Mouse (Mus musculus): ENCODE measurements around the gene Rab3a. TPM values are rescaled to one million over a fixed set of nuclear protein-coding genes. Genes with fewer than 3 reads are reported as not detected.

Gene Rab3a
- polyA plus RNA-seq, 1 experiment from 2014 or later = 12.3 TPM

DNA sequence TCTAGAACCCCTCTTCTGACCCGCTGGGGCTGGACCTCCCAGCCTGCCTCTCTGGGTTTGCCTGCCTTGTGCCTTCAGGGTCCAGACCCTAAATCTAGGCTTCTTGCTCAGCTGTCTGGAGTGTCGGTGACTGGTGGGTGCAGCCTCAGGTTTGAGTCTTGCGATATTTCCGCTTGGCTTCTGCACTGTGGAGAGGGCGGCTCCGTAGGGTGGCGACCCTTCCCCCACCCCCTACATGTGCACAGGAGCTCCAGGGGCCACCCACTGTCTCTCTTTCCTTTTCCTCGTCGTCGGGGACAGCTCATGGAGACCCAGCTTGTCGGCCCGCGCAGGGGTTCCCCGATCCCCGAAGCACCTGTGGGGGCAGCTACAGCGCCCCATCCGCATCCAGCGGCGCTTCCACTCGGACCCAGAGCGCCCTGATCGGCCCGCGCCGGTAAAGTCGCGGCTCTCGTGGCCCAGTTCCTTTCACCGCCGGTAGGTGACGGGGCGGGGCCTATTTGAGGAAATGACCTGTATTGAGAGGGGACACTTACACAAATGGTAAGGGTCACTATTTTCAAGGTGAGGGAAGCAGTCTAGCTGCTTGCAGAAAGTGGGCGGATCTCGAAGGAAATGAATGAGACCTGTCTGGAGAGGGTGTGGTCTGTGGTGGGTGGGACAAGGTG lies 24.5 kb upstream of the Rab3a start:
- no peaks in the 10 kb centered on the region for H3K9me3 ChIP-seq (ENCODE audit: control insufficient read depth, low read length)
- H3K36me3 ChIP-seq (ENCODE audit: control insufficient read depth, insufficient read depth, low read length) = no peaks in the 10 kb centered on the region
- no peak overlapping the region for H3K9ac ChIP-seq (ENCODE audit: low read length)
- 2% methylated on average over 34 of the region's 34 CpGs for WGBS
- H3K4me2 ChIP-seq (ENCODE audit: low read depth, severe bottlenecking) = peak overlapping the region; percentile 43
- ATAC-seq (ENCODE audit: insufficient number of reproducible peaks, low FRiP score, low TSS enrichment, low read depth) = no peak; the same call in 1 of the 2 replicates
- H3K27me3 ChIP-seq (ENCODE audit: control insufficient read depth, insufficient read depth, low read length) = peaks cover 24% of the 10 kb centered on the region
- peak; percentile 47 for DNase-seq (ENCODE audit: low spot score)
- no peaks in the 10 kb centered on the region for H3K4me1 ChIP-seq (ENCODE audit: control insufficient read depth, insufficient read depth, low read length)
- peak overlapping the region; percentile 9 for H3K4me3 ChIP-seq (ENCODE audit: low read depth, low read length)
- H3K27ac ChIP-seq (replicated peaks; ENCODE audit: low read depth, low read length) = no peak overlapping the region

DNA sequence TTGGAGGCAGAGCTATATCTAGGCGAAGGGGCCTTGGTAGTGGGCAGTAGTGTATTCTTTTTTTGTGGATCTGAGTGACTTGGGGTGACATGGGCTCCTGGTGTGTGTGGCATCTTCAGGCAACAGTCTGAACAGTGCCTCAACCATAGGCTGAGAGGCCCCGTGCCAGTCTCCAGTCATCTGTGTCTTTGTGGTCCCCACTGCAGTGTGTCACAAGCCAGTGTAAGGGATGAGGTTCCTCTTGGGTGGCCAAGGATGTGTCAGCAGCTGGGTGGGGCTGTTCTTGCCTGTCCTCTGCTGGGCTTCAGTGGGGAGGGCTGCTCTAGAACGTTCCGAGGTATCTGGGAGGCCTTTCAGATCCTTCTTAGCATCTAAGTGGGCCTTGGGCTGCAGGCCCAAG lies 23.5 kb upstream of the Rab3a start:
- no peak for DNase-seq (ENCODE audit: low spot score)
- H3K27me3 ChIP-seq (ENCODE audit: control insufficient read depth, insufficient read depth, low read length) = peaks cover 24% of the 10 kb centered on the region
- H3K9ac ChIP-seq (ENCODE audit: low read length) = no peak overlapping the region
- no peak overlapping the region for H3K27ac ChIP-seq (replicated peaks; ENCODE audit: low read depth, low read length)
- no peaks in the 10 kb centered on the region for H3K4me1 ChIP-seq (ENCODE audit: control insufficient read depth, insufficient read depth, low read length)
- H3K36me3 ChIP-seq (ENCODE audit: control insufficient read depth, insufficient read depth, low read length) = no peaks in the 10 kb centered on the region
- 83% methylated on average over 4 of the region's 4 CpGs for WGBS
- H3K4me2 ChIP-seq (ENCODE audit: low read depth, severe bottlenecking) = no peak overlapping the region
- ATAC-seq (ENCODE audit: insufficient number of reproducible peaks, low FRiP score, low TSS enrichment, low read depth) = no peak
- no peaks in the 10 kb centered on the region for H3K9me3 ChIP-seq (ENCODE audit: control insufficient read depth, low read length)
- no peak overlapping the region for H3K4me3 ChIP-seq (ENCODE audit: low read depth, low read length)

DNA sequence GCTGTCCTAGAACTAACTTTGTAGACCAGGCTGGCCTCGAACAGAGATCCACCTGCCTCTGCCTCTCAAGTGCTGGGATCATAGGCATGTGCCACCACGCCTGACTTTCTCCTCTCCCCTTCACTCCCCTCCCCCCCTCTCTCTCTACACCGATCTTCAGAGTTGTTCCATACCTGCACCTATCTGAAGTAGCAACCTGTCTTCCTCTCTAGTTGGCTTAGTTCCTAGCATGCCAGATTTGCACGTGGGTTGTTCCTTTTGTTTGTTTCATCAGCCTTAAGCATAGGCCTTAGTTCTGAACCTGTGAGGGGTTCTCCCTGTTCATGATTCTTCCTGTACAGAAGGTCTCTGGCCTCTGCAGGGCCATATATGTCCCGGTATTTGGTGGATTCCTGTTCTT lies 16.8 kb upstream of the Rab3a start:
- ATAC-seq (ENCODE audit: insufficient number of reproducible peaks, low FRiP score, low TSS enrichment, low read depth) (no peak), DNase-seq (ENCODE audit: low spot score) (no peak)
- H3K36me3 ChIP-seq (ENCODE audit: control insufficient read depth, insufficient read depth, low read length) = no peaks in the 10 kb centered on the region
- H3K9me3 ChIP-seq (ENCODE audit: control insufficient read depth, low read length) = no peaks in the 10 kb centered on the region
- H3K4me1 ChIP-seq (ENCODE audit: control insufficient read depth, insufficient read depth, low read length) = no peaks in the 10 kb centered on the region; the same call in 1 of the 2 replicates
- H3K9ac ChIP-seq (ENCODE audit: low read length) = no peak overlapping the region
- H3K4me2 ChIP-seq (ENCODE audit: low read depth, severe bottlenecking) = no peak overlapping the region
- H3K27ac ChIP-seq (replicated peaks; ENCODE audit: low read depth, low read length) = no peak overlapping the region
- H3K27me3 ChIP-seq (ENCODE audit: control insufficient read depth, insufficient read depth, low read length) = peaks cover 16% of the 10 kb centered on the region
- H3K4me3 ChIP-seq (ENCODE audit: low read depth, low read length) = no peak overlapping the region
- WGBS = 78% methylated on average over 5 of the region's 5 CpGs

DNA sequence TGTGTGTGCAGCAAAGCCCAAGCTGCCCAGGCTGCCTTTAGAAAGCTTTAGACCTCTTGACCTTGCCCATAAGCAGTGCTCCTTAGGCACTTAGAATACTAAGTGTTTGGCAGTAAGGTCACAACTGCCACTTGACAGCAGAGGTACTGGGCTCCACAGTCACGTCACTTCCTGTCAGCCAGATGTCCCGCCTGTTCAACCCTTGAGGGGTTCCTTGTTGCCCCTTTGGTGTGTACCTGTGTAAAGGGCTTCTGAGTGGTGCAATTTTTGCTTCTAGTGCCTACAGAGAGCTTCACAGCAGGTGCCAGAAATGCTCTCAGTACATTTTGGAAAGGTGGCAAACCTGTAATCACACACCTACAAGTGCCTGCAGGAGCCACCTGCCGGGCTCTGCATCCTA lies 16.3 kb upstream of the Rab3a start:
- Histone ChIP-seq H3K9ac (ENCODE audit: low read length) (no peak overlapping the region), H3K4me2 (ENCODE audit: low read depth, severe bottlenecking) (no peak overlapping the region; the same call in 1 of the 2 replicates), H3K36me3 (ENCODE audit: control insufficient read depth, insufficient read depth, low read length) (no peaks in the 10 kb centered on the region), H3K9me3 (ENCODE audit: control insufficient read depth, low read length) (no peaks in the 10 kb centered on the region), H3K27me3 (ENCODE audit: control insufficient read depth, insufficient read depth, low read length) (peaks cover 21% of the 10 kb centered on the region), H3K4me3 (ENCODE audit: low read depth, low read length) (no peak overlapping the region), H3K27ac (replicated peaks; ENCODE audit: low read depth, low read length) (no peak overlapping the region), H3K4me1 (ENCODE audit: control insufficient read depth, insufficient read depth, low read length) (peaks cover 5% of the 10 kb centered on the region)
- 63% methylated on average over 3 of the region's 3 CpGs for WGBS
- ATAC-seq (ENCODE audit: insufficient number of reproducible peaks, low FRiP score, low TSS enrichment, low read depth) (no peak), DNase-seq (ENCODE audit: low spot score) (no peak)

DNA sequence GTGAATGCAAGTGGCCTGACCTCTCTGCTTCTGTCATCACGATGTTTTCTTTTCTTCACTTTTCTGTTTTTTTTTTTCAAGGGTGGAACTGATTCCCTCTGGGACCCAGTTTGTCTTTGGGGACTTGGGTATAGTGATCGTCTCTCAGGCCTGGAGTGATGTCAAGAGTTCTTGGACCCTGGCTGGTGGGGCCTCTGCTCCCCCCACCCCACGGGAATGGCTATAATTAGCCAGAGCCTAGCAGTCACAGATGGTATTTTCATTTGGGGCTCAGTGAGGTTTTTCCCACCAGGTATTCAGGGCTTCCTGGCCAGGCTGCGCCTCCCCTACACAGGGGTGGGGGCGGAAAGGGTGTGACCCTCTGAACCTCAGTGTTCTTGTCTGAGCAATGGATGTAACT lies 12.8 kb upstream of the Rab3a start:
- no peak for ATAC-seq (ENCODE audit: insufficient number of reproducible peaks, low FRiP score, low TSS enrichment, low read depth)
- peaks cover 51% of the 10 kb centered on the region for H3K27me3 ChIP-seq (ENCODE audit: control insufficient read depth, insufficient read depth, low read length)
- no peak overlapping the region for H3K4me2 ChIP-seq (ENCODE audit: low read depth, severe bottlenecking)
- H3K4me3 ChIP-seq (ENCODE audit: low read depth, low read length) = no peak overlapping the region
- H3K9me3 ChIP-seq (ENCODE audit: control insufficient read depth, low read length) = no peaks in the 10 kb centered on the region
- H3K9ac ChIP-seq (ENCODE audit: low read length) = no peak overlapping the region
- H3K36me3 ChIP-seq (ENCODE audit: control insufficient read depth, insufficient read depth, low read length) = no peaks in the 10 kb centered on the region
- WGBS = 56% methylated on average over 5 of the region's 5 CpGs
- no peak for DNase-seq (ENCODE audit: low spot score)
- peaks cover 9% of the 10 kb centered on the region for H3K4me1 ChIP-seq (ENCODE audit: control insufficient read depth, insufficient read depth, low read length)
- H3K27ac ChIP-seq (replicated peaks; ENCODE audit: low read depth, low read length) = no peak overlapping the region

DNA sequence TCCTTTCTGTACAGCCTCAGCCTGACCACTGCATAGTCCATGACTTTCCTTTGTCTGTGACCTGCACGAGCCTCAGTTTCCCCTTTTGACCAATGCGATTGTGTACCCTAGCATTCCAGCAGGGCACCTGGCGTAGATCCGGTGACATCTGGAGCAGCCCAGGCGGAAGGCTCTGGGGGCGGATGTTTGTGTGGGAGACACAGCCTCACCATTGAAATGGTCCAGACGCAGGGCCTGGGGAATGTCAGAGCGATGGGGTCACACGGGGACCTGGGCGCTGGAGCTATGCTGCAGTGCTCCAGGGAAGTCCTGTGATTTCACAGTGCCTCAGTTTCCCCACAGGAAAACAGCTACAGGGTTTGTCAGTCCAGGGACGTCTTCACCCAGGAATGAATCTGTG lies 12.3 kb upstream of the Rab3a start:
- DNase-seq (ENCODE audit: low spot score) (no peak), ATAC-seq (ENCODE audit: insufficient number of reproducible peaks, low FRiP score, low TSS enrichment, low read depth) (no peak)
- H3K36me3 ChIP-seq (ENCODE audit: control insufficient read depth, insufficient read depth, low read length) = no peaks in the 10 kb centered on the region
- peaks cover 54% of the 10 kb centered on the region for H3K27me3 ChIP-seq (ENCODE audit: control insufficient read depth, insufficient read depth, low read length)
- no peak overlapping the region for H3K4me3 ChIP-seq (ENCODE audit: low read depth, low read length)
- peaks cover 9% of the 10 kb centered on the region for H3K4me1 ChIP-seq (ENCODE audit: control insufficient read depth, insufficient read depth, low read length)
- no peak overlapping the region for H3K4me2 ChIP-seq (ENCODE audit: low read depth, severe bottlenecking)
- WGBS = 51% methylated on average over 11 of the region's 11 CpGs
- no peaks in the 10 kb centered on the region for H3K9me3 ChIP-seq (ENCODE audit: control insufficient read depth, low read length)
- no peak overlapping the region for H3K9ac ChIP-seq (ENCODE audit: low read length)
- H3K27ac ChIP-seq (replicated peaks; ENCODE audit: low read depth, low read length) = no peak overlapping the region

DNA sequence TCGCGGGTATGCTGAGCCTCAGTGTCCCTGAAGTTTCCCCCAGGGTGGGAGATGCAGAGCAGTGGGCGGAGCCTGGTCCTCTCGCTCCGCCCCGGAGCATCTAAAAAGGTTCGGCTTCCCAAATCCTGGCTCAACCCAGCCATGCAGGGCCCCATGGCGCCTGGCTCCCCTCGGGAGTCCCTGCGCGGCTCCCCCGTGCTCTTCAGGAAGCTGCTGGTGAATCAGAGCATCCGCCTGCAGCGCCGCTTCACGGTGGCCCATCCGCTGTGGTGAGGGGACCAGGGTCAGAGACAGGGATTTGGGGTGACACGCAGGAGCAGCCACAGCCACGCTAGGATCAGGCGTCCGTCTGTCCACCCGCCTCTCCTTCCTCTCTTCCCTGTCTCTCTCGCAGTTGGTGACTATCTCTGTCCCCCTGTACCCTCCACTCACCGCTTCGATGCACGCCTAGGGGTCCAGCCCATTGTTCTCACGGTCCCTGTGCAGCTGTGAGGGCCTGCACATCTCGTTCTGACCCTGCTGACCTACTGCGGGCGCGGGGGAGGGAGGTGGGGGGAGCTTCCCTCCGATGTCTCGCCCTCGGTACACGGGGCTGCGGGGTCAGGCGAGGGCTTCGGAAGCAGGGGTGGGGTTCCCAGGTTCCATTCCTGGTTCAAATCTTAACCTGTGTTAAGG lies 11.4 kb upstream of the Rab3a start:
- H3K9me3 ChIP-seq (ENCODE audit: control insufficient read depth, low read length) = no peaks in the 10 kb centered on the region
- no peak for DNase-seq (ENCODE audit: low spot score)
- no peaks in the 10 kb centered on the region for H3K36me3 ChIP-seq (ENCODE audit: control insufficient read depth, insufficient read depth, low read length)
- peak overlapping the region; percentile 43 for H3K4me2 ChIP-seq (ENCODE audit: low read depth, severe bottlenecking)
- no peak overlapping the region for H3K9ac ChIP-seq (ENCODE audit: low read length)
- 0 out of 2 replicates have a peak, but pooled peaks have one; percentile 41 for ATAC-seq (ENCODE audit: insufficient number of reproducible peaks, low FRiP score, low TSS enrichment, low read depth)
- peaks cover 60% of the 10 kb centered on the region for H3K27me3 ChIP-seq (ENCODE audit: control insufficient read depth, insufficient read depth, low read length)
- H3K4me1 ChIP-seq (ENCODE audit: control insufficient read depth, insufficient read depth, low read length) = peaks cover 9% of the 10 kb centered on the region
- H3K4me3 ChIP-seq (ENCODE audit: low read depth, low read length) = peak overlapping the region; percentile 3; the same call in 1 of the 2 replicates
- H3K27ac ChIP-seq (replicated peaks; ENCODE audit: low read depth, low read length) = no peak overlapping the region
- 2% methylated on average over 38 of the region's 38 CpGs for WGBS

DNA sequence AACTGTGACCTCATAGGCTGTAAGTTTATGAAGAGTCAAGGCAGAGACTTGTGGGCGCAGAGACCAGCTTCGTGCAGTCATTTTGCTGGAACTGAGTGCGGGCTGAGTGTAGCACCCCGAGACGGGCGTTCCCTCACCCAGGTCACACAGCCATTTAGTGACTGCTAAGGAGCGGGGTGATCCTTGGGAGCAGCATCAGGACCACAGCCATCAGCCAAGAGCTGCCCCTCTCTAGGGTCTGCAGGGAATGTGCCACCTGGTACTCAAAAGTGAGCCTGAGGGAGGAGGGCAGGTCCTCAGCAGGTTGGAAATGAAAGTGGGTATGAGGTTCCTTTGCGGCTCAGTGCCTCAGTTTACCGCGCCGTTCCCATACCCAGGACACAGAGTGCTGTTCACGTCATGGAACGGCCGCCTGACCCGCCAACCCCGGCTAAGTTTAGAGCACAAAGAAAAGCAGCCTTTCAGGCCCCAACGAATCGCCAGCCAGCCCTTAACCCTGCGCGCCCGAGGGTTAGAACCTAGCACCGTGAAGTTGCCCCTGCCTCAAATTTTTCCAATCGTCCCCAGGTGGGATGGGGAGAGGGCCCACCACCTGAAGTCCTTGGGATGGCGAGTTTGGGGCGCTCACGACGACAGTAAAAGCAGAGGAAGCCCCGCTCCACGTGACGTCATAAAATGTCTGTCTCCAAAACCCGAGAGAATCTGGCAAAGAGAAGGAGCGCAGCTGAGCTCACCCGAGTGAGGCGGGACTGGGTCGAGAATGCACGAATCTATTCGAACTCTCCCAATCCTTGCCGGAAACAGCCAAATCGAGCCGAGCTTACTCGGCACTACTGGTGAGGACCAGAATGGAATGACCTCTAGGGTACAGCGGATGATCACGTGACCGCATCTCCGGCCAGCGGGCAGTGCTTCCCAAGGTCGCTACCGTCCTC lies 10.6 kb upstream of the Rab3a start:
- no peak for ATAC-seq (ENCODE audit: insufficient number of reproducible peaks, low FRiP score, low TSS enrichment, low read depth)
- Histone ChIP-seq H3K27ac (replicated peaks; ENCODE audit: low read depth, low read length) (no peak overlapping the region), H3K36me3 (ENCODE audit: control insufficient read depth, insufficient read depth, low read length) (no peaks in the 10 kb centered on the region), H3K4me1 (ENCODE audit: control insufficient read depth, insufficient read depth, low read length) (peaks cover 9% of the 10 kb centered on the region), H3K4me2 (ENCODE audit: low read depth, severe bottlenecking) (peak overlapping the region; percentile 43), H3K27me3 (ENCODE audit: control insufficient read depth, insufficient read depth, low read length) (peaks cover 58% of the 10 kb centered on the region), H3K4me3 (ENCODE audit: low read depth, low read length) (peak overlapping the region; percentile 20; the same call in 1 of the 2 replicates), H3K9me3 (ENCODE audit: control insufficient read depth, low read length) (no peaks in the 10 kb centered on the region), H3K9ac (ENCODE audit: low read length) (0 out of 2 replicates have a peak overlapping the region, but pooled peaks have one; percentile 17)
- 5% methylated on average over 48 of the region's 48 CpGs for WGBS
- no peak for DNase-seq (ENCODE audit: low spot score)
